Comparison of ENCODE assay signal across 18 mouse cellular contexts in genomic region chr3:22897651-22898050, GRCm38 (mm10).
DNase-seq lines count a peak whose midpoint lies in the region; ATAC-seq lines count a peak whose summit lies in the region.
"Had no signal": no experiment of that assay in that cellular context is flagged by ENCODE, and none has a peak within 500 bp of the region (broad histone marks: within the 10 kb centered on the region; RNA-seq: fewer than 3 reads in every experiment).

No protein-coding gene starts in this region.

- no peaks in the 10 kb centered on the region for H3K9me3 ChIP-seq in kidney, embryonic 15.5 days (replicated peaks)
- H3K9me3 ChIP-seq: lung, embryonic 15.5 days; midbrain, embryonic 10.5 days had no signal

- DNase-seq in kidney, adult 11 months: no peak
- peak; percentile 48 for DNase-seq in A20 (ENCODE audit: low read depth, low spot score)
- peak; percentile 89 to 90 for DNase-seq in cerebellum, postnatal 14 days
- DNase-seq in spleen, postnatal 14 days (ENCODE audit: low spot score in 2 of 2): no peak
- no peak for DNase-seq in gastrocnemius, adult 18-20 months (ENCODE audit: low spot score)
- DNase-seq: adrenal gland, adult 8-10 months; B cell, adult 2 months; heart, postnatal 36 days; kidney, adult 2 months; layer of hippocampus, adult 9-11 months; thymus, postnatal 36 days had no signal

- H3K4me1 ChIP-seq in kidney, embryonic 15.5 days: no peaks in the 10 kb centered on the region
- H3K4me1 ChIP-seq: heart, embryonic 12.5 days; lung, embryonic 15.5 days; midbrain, embryonic 10.5 days had no signal

- 62% methylated on average over 2 of the region's 2 CpGs for WGBS in kidney, embryonic 15.5 days

- no peak overlapping the region for H3K4me2 ChIP-seq in kidney, embryonic 15.5 days
- H3K4me2 ChIP-seq: heart, embryonic 12.5 days; liver, embryonic 11.5 days; lung, embryonic 15.5 days had no signal

- H3K27me3 ChIP-seq in kidney, embryonic 15.5 days: no peaks in the 10 kb centered on the region
- H3K27me3 ChIP-seq: heart, embryonic 12.5 days; lung, embryonic 15.5 days had no signal

- H3K27ac ChIP-seq in kidney, embryonic 15.5 days: no peak overlapping the region
- H3K27ac ChIP-seq: lung, embryonic 15.5 days; midbrain, embryonic 10.5 days had no signal

- no peak overlapping the region for H3K9ac ChIP-seq in kidney, embryonic 15.5 days
- H3K9ac ChIP-seq: heart, embryonic 12.5 days; lung, embryonic 15.5 days had no signal

- no peaks in the 10 kb centered on the region for H3K36me3 ChIP-seq in kidney, embryonic 15.5 days
- H3K36me3 ChIP-seq: heart, embryonic 12.5 days; lung, embryonic 15.5 days; midbrain, embryonic 10.5 days had no signal

- ATAC-seq in kidney, embryonic 15.5 days (replicated peaks; ENCODE audit: low FRiP score): 0 out of 2 replicates have a peak, but pooled peaks have one; percentile 62
- ATAC-seq in cerebellum, adult (ENCODE audit: insufficient number of reproducible peaks, low FRiP score, low TSS enrichment): peak; percentile 98
- ATAC-seq: hindbrain, embryonic 16.5 days had no signal

- H3K4me3 ChIP-seq in kidney, embryonic 15.5 days (replicated peaks): no peak overlapping the region
- H3K4me3 ChIP-seq: heart, embryonic 12.5 days; lung, embryonic 15.5 days; midbrain, embryonic 10.5 days had no signal

Comparison
In these comparisons a context has a peak if more than half of its experiments do, and no peak if none do; other contexts are left out.
1. DNase-seq: peak in A20 (single experiment) and cerebellum, postnatal 14 days (2 of 2); none in kidney, adult 11 months (single experiment), spleen, postnatal 14 days (0 of 2) and gastrocnemius, adult 18-20 months (single experiment).